Mouse (Mus musculus) megakaryocyte, embryonic 14.5 days (primary cell): Measurements from ENCODE around the gene Lamc3.

Source experiments
- FLI1 ChIP-seq: IDR thresholded peaks from 2 replicates; pipeline ENCODE4 v1.6.1; 2012; ENCODE audit warnings: low read length, inconsistent platforms, mixed read lengths
- GATA1 ChIP-seq: IDR thresholded peaks from 3 replicates; pipeline ENCODE4 v1.6.1; 2012; ENCODE audit warnings: mixed read lengths, low read length, inconsistent platforms, borderline replicate concordance

- TF ChIP-seq GATA1 (no peak), FLI1 (no peak)
Observed at GRCm38 (mm10) chr2:31858500-31858899, 28.6 kb upstream of the Lamc3 start.
